Mouse (Mus musculus): ENCODE data around the gene Gm19402. TPM values are rescaled to one million over a fixed set of nuclear protein-coding genes. Genes with fewer than 3 reads are reported as not detected.
"Not testable (repeated sequence)": the region's sequence is repeated elsewhere in the genome, so short reads cannot be mapped to it uniquely, and the experiment has no call there.

Gm19402 gene
- not detected in 2 replicates for polyA plus RNA-seq (2014; fragmentation: Nextera tagmentation; extraction: Ambion mirVana)

GRCm38 (mm10) chr10:77690356-77690807 is at the start of gene Gm19402:
Gene Gm19402 (minus strand): TSS chr10:77690757.
- not testable (repeated sequence) for H3K9me3 ChIP-seq (ENCODE audit: control insufficient read depth, low read length); H3K9ac ChIP-seq; H3K4me2 ChIP-seq (replicated peaks); DNase-seq (ENCODE audit: low spot score); H3K4me3 ChIP-seq (replicated peaks; ENCODE audit: low read length); H3K4me1 ChIP-seq (replicated peaks; ENCODE audit: control insufficient read depth, insufficient read depth, low read length); ATAC-seq (ENCODE audit: low FRiP score); H3K27ac ChIP-seq; H3K36me3 ChIP-seq (replicated peaks; ENCODE audit: control insufficient read depth, insufficient read depth)
- peaks cover 21% of the 10 kb centered on the region for H3K27me3 ChIP-seq (ENCODE audit: control insufficient read depth, insufficient read depth, low read length)
- 71% methylated on average over 3 of the region's 3 CpGs for WGBS

GRCm38 (mm10) chr10:77738929-77739328 is 48.4 kb upstream of the Gm19402 start:
- no peak overlapping the region for H3K4me2 ChIP-seq (replicated peaks)
- no peak overlapping the region for H3K27ac ChIP-seq
- no peak overlapping the region for H3K4me3 ChIP-seq (replicated peaks; ENCODE audit: low read length)
- peaks cover 4% of the 10 kb centered on the region; the same call in 1 of the 2 replicates for H3K9me3 ChIP-seq (ENCODE audit: control insufficient read depth, low read length)
- ATAC-seq (ENCODE audit: low FRiP score) (no peak), DNase-seq (ENCODE audit: low spot score) (no peak)
- H3K36me3 ChIP-seq (replicated peaks; ENCODE audit: control insufficient read depth, insufficient read depth) = no peaks in the 10 kb centered on the region
- no peaks in the 10 kb centered on the region for H3K4me1 ChIP-seq (replicated peaks; ENCODE audit: control insufficient read depth, insufficient read depth, low read length)
- H3K27me3 ChIP-seq (ENCODE audit: control insufficient read depth, insufficient read depth, low read length) = no peaks in the 10 kb centered on the region
- H3K9ac ChIP-seq = no peak overlapping the region
- WGBS = 90% methylated on average over 4 of the region's 4 CpGs

GRCm38 (mm10) chr10:77735928-77736327 is 45.4 kb upstream of the Gm19402 start:
- DNase-seq (ENCODE audit: low spot score) (no peak), ATAC-seq (ENCODE audit: low FRiP score) (no peak)
- H3K4me3 ChIP-seq (replicated peaks; ENCODE audit: low read length) = no peak overlapping the region
- H3K9me3 ChIP-seq (ENCODE audit: control insufficient read depth, low read length) = peaks cover 4% of the 10 kb centered on the region; the same call in 1 of the 2 replicates
- H3K4me2 ChIP-seq (replicated peaks) = no peak overlapping the region
- H3K4me1 ChIP-seq (replicated peaks; ENCODE audit: control insufficient read depth, insufficient read depth, low read length) = no peaks in the 10 kb centered on the region
- no peak overlapping the region for H3K27ac ChIP-seq
- no peaks in the 10 kb centered on the region for H3K36me3 ChIP-seq (replicated peaks; ENCODE audit: control insufficient read depth, insufficient read depth)
- no peak overlapping the region for H3K9ac ChIP-seq
- WGBS = 94% methylated on average over 1 of the region's 1 CpGs
- H3K27me3 ChIP-seq (ENCODE audit: control insufficient read depth, insufficient read depth, low read length) = no peaks in the 10 kb centered on the region

- Histone ChIP-seq H3K9ac (no peak overlapping the region), H3K4me1 (replicated peaks; ENCODE audit: control insufficient read depth, insufficient read depth, low read length) (no peaks in the 10 kb centered on the region), H3K9me3 (ENCODE audit: control insufficient read depth, low read length) (no peaks in the 10 kb centered on the region), H3K4me3 (replicated peaks; ENCODE audit: low read length) (no peak overlapping the region), H3K4me2 (replicated peaks) (no peak overlapping the region), H3K36me3 (replicated peaks; ENCODE audit: control insufficient read depth, insufficient read depth) (no peaks in the 10 kb centered on the region), H3K27ac (no peak overlapping the region), H3K27me3 (ENCODE audit: control insufficient read depth, insufficient read depth, low read length) (no peaks in the 10 kb centered on the region)
- no peak for DNase-seq (ENCODE audit: low spot score)
- WGBS = 48% methylated on average over 4 of the region's 4 CpGs
- ATAC-seq (ENCODE audit: low FRiP score) = no peak
These were observed 38.7 kb upstream of the Gm19402 start for GRCm38 (mm10) chr10:77729241-77729640.

- Histone ChIP-seq H3K9me3 (ENCODE audit: control insufficient read depth, low read length) (no peaks in the 10 kb centered on the region), H3K27me3 (ENCODE audit: control insufficient read depth, insufficient read depth, low read length) (no peaks in the 10 kb centered on the region), H3K4me1 (replicated peaks; ENCODE audit: control insufficient read depth, insufficient read depth, low read length) (no peaks in the 10 kb centered on the region), H3K9ac (no peak overlapping the region), H3K4me2 (replicated peaks) (no peak overlapping the region), H3K4me3 (replicated peaks; ENCODE audit: low read length) (no peak overlapping the region), H3K27ac (no peak overlapping the region), H3K36me3 (replicated peaks; ENCODE audit: control insufficient read depth, insufficient read depth) (no peaks in the 10 kb centered on the region)
- no peak for DNase-seq (ENCODE audit: low spot score)
- no peak for ATAC-seq (ENCODE audit: low FRiP score)
- 68% methylated on average over 4 of the region's 4 CpGs for WGBS
These were observed 37.7 kb upstream of the Gm19402 start for GRCm38 (mm10) chr10:77728280-77728679.

GRCm38 (mm10) chr10:77726186-77726585 is 35.6 kb upstream of the Gm19402 start, which contains the start of gene Gm10100:
Gene Gm10100 (plus strand): TSS chr10:77726486.
- ATAC-seq (ENCODE audit: low FRiP score) = no peak
- Histone ChIP-seq H3K36me3 (replicated peaks; ENCODE audit: control insufficient read depth, insufficient read depth) (no peaks in the 10 kb centered on the region), H3K9ac (no peak within 1 kb of the TSS), H3K4me1 (replicated peaks; ENCODE audit: control insufficient read depth, insufficient read depth, low read length) (no peaks in the 10 kb centered on the region), H3K27me3 (ENCODE audit: control insufficient read depth, insufficient read depth, low read length) (no peaks in the 10 kb centered on the region), H3K4me3 (replicated peaks; ENCODE audit: low read length) (no peak within 1 kb of the TSS), H3K27ac (no peak within 1 kb of the TSS), H3K4me2 (replicated peaks) (no peak within 1 kb of the TSS), H3K9me3 (ENCODE audit: control insufficient read depth, low read length) (no peaks in the 10 kb centered on the region)
- WGBS = 29% methylated on average over 3 of the region's 3 CpGs
- DNase-seq (ENCODE audit: low spot score) = no peak

- no peak for ATAC-seq (ENCODE audit: low FRiP score)
- Histone ChIP-seq H3K27me3 (ENCODE audit: control insufficient read depth, insufficient read depth, low read length) (no peaks in the 10 kb centered on the region), H3K9me3 (ENCODE audit: control insufficient read depth, low read length) (no peaks in the 10 kb centered on the region), H3K4me3 (replicated peaks; ENCODE audit: low read length) (no peak overlapping the region), H3K27ac (no peak overlapping the region), H3K4me1 (replicated peaks; ENCODE audit: control insufficient read depth, insufficient read depth, low read length) (no peaks in the 10 kb centered on the region), H3K9ac (no peak overlapping the region), H3K4me2 (replicated peaks) (no peak overlapping the region), H3K36me3 (replicated peaks; ENCODE audit: control insufficient read depth, insufficient read depth) (no peaks in the 10 kb centered on the region)
- WGBS = 72% methylated on average over 8 of the region's 8 CpGs
- DNase-seq (ENCODE audit: low spot score) = no peak
These were observed 34.3 kb upstream of the Gm19402 start for GRCm38 (mm10) chr10:77724855-77725254.

- DNase-seq (ENCODE audit: low spot score); ATAC-seq (ENCODE audit: low FRiP score): not testable (repeated sequence)
- 90% methylated on average over 1 of the region's 1 CpGs for WGBS
These were observed 29.7 kb upstream of the Gm19402 start, which contains the start of gene Krtap12-1 for GRCm38 (mm10) chr10:77720299-77720698. Gene Krtap12-1 (plus strand): TSS chr10:77720599.

GRCm38 (mm10) chr10:77715507-77715906 is 24.9 kb upstream of the Gm19402 start, which contains the start of gene Gm10142:
Gene Gm10142 (plus strand): TSS chr10:77715807.
- 90% methylated on average over 1 of the region's 1 CpGs for WGBS
- no peak for DNase-seq (ENCODE audit: low spot score)
- ATAC-seq (ENCODE audit: low FRiP score) = no peak

More at GRCm38 (mm10) chr10:77720299-77720698, 29.7 kb upstream of the Gm19402 start, which contains the start of gene Krtap12-1:
- H3K9ac ChIP-seq; H3K9me3 ChIP-seq (ENCODE audit: control insufficient read depth, low read length); H3K36me3 ChIP-seq (replicated peaks; ENCODE audit: control insufficient read depth, insufficient read depth); H3K27ac ChIP-seq; H3K4me1 ChIP-seq (replicated peaks; ENCODE audit: control insufficient read depth, insufficient read depth, low read length); H3K4me3 ChIP-seq (replicated peaks; ENCODE audit: low read length); H3K27me3 ChIP-seq (ENCODE audit: control insufficient read depth, insufficient read depth, low read length); H3K4me2 ChIP-seq (replicated peaks): not testable (repeated sequence)

GRCm38 (mm10) chr10:77713734-77714133 is 23.2 kb upstream of the Gm19402 start:
- Histone ChIP-seq H3K4me2 (replicated peaks) (no peak overlapping the region), H3K4me1 (replicated peaks; ENCODE audit: control insufficient read depth, insufficient read depth, low read length) (no peaks in the 10 kb centered on the region), H3K9me3 (ENCODE audit: control insufficient read depth, low read length) (0 out of 2 replicates have a peak, but pooled peaks cover 7% of the 10 kb centered on the region), H3K27me3 (ENCODE audit: control insufficient read depth, insufficient read depth, low read length) (no peaks in the 10 kb centered on the region), H3K36me3 (replicated peaks; ENCODE audit: control insufficient read depth, insufficient read depth) (no peaks in the 10 kb centered on the region), H3K9ac (no peak overlapping the region), H3K4me3 (replicated peaks; ENCODE audit: low read length) (no peak overlapping the region), H3K27ac (no peak overlapping the region)
- WGBS = 75% methylated on average over 4 of the region's 4 CpGs
- no peak for DNase-seq (ENCODE audit: low spot score)
- ATAC-seq (ENCODE audit: low FRiP score) = no peak

More at GRCm38 (mm10) chr10:77715507-77715906, 24.9 kb upstream of the Gm19402 start, which contains the start of gene Gm10142:
- Histone ChIP-seq H3K4me2 (replicated peaks) (no peak within 1 kb of the TSS), H3K4me1 (replicated peaks; ENCODE audit: control insufficient read depth, insufficient read depth, low read length) (no peaks in the 10 kb centered on the region), H3K9ac (no peak within 1 kb of the TSS), H3K4me3 (replicated peaks; ENCODE audit: low read length) (no peak within 1 kb of the TSS), H3K27me3 (ENCODE audit: control insufficient read depth, insufficient read depth, low read length) (no peaks in the 10 kb centered on the region), H3K36me3 (replicated peaks; ENCODE audit: control insufficient read depth, insufficient read depth) (no peaks in the 10 kb centered on the region), H3K27ac (no peak within 1 kb of the TSS), H3K9me3 (ENCODE audit: control insufficient read depth, low read length) (0 out of 2 replicates have a peak, but pooled peaks cover 7% of the 10 kb centered on the region)
